Mouse (Mus musculus) intestine, postnatal 0 days (tissue): ENCODE measurements around the gene Slc25a18. TPM values are rescaled to one million over a fixed set of nuclear protein-coding genes. Genes with fewer than 3 reads are reported as not detected.

Source experiments
- ATAC-seq: fragments of 200-750 bp; cut with Nextera tagmentation; 2 replicates; pipeline ENCODE4 v1.8.0; 2017; ENCODE audit warnings: mild to moderate bottlenecking, moderate TSS enrichment, moderate library complexity
- H3K27ac ChIP-seq: fragments of 300-500 bp; sonication (generic); 2 replicates; pipeline ENCODE4 v1.5.1; 2014; ENCODE audit warnings: mild to moderate bottlenecking, low read depth, low read length, moderate library complexity
- H3K27me3 ChIP-seq: fragments of 300-500 bp; sonication (generic); replicated peaks from 2 replicates; pipeline ENCODE4 v1.6.1; 2014; ENCODE audit warnings: low read length, mixed read lengths; ENCODE audit not compliant: control insufficient read depth, insufficient read depth
- H3K36me3 ChIP-seq: fragments of 300-500 bp; sonication (generic); 2 replicates; pipeline ENCODE4 v1.6.1; 2014; ENCODE audit warnings: mild to moderate bottlenecking, moderate library complexity; ENCODE audit not compliant: control insufficient read depth, insufficient read depth
- H3K4me1 ChIP-seq: fragments of 300-500 bp; sonication (generic); replicated peaks from 2 replicates; pipeline ENCODE4 v1.6.1; 2014; ENCODE audit warnings: antibody characterized with exemption, low read length, mixed read lengths; ENCODE audit not compliant: control insufficient read depth, insufficient read depth
- H3K4me2 ChIP-seq: fragments of 300-500 bp; sonication (generic); replicated peaks from 2 replicates; pipeline ENCODE4 v1.6.1; 2014; ENCODE audit warnings: low read depth, mild to moderate bottlenecking, moderate library complexity
- H3K4me3 ChIP-seq: fragments of 300-500 bp; sonication (generic); 2 replicates; pipeline ENCODE4 v1.5.1; 2014; ENCODE audit warnings: low read depth, low read length
- H3K9ac ChIP-seq: fragments of 300-500 bp; sonication (generic); 2 replicates; pipeline ENCODE4 v1.6.1; 2014; ENCODE audit warnings: mild to moderate bottlenecking, low read depth, low read length
- H3K9me3 ChIP-seq: fragments of 300-500 bp; sonication (generic); 2 replicates; pipeline ENCODE4 v1.6.1; 2016; ENCODE audit warnings: mixed run types; ENCODE audit not compliant: control insufficient read depth
- CTCF ChIP-seq: sonication (generic); IDR thresholded peaks from 2 replicates; pipeline ENCODE4 v1.5.1; 2016; ENCODE audit warnings: low read depth, mild to moderate bottlenecking, control low read depth, antibody characterized with exemption, moderate library complexity
- WGBS: fragments of 180-500 bp; shearing (Covaris S2); extraction: QIAGEN DNeasy Blood & Tissue Kit; methylation state at CpG from one replicate; pipeline ENCODE4 v1.1.7; 2014; 5-methylcytosine and 5-hydroxymethylcytosine counted together
- polyA plus RNA-seq: library from polyadenylated mRNA; unstranded; fragments of >200 nt; fragmentation: Nextera tagmentation; extraction: Ambion mirVana; gene quantifications from 2 replicates; pipeline ENCODE4 v1.2.1, GENCODE M21; 2015

Gene Slc25a18
- polyA plus RNA-seq, 1 experiment from 2014 or later, result not detected

DNA sequence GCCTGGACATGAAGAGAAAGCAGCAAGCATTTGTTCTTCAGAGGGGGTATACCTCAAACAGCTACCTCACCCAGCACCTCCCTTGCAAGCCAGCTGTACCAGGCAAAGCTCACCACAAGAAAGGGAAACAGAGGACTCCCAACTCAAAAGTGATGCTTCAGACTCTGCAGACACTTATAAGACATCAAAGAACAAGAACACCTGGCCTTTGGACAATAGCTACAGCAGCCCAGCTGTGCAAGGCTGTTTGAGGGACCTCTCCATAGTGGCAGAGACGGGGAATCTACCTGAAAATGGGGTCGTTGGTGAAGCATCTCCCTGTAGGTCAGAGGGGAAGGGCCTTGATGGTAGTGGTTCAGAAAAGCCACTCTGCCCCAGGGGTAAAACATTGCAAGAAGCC is 12.2 kb upstream of the Slc25a18 start:
- no peak for TF ChIP-seq CTCF
- WGBS, result 88% methylated on average over 2 of the region's 2 CpGs
- Histone ChIP-seq H3K27ac (no peak overlapping the region), H3K36me3 (no peaks in the 10 kb centered on the region), H3K9ac (no peak overlapping the region), H3K4me3 (no peak overlapping the region), H3K4me2 (no peak overlapping the region), H3K9me3 (no peaks in the 10 kb centered on the region), H3K27me3 (no peaks in the 10 kb centered on the region), H3K4me1 (no peaks in the 10 kb centered on the region)
- no peak for ATAC-seq

DNA sequence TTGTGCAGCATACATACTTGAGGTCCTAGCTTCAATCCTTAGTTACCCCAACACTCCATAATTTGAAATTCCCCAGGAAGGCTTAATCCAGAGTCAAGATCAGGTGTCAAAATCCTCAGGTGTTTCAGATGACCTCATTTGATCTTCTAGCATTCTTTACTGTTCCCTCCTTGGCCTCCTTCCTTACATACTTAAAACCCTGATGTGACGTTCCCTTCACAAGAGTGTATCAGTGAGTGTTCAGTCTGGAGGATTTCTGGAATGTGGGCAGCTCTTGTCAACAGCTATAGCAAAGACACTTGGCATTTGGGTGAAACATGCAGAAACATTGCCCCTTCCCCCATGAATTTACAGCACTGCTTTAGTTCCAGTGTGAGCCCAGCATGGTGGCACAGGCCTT is 3.4 kb upstream of the Slc25a18 start:
- no peak overlapping the region for H3K4me2 ChIP-seq
- no peaks in the 10 kb centered on the region for H3K9me3 ChIP-seq
- WGBS, result 96% methylated on average over 1 of the region's 1 CpGs
- no peak overlapping the region for H3K4me3 ChIP-seq
- H3K9ac ChIP-seq, result no peak overlapping the region
- H3K27me3 ChIP-seq, result no peaks in the 10 kb centered on the region
- no peaks in the 10 kb centered on the region for H3K36me3 ChIP-seq
- no peak for ATAC-seq
- no peak for TF ChIP-seq CTCF
- no peak overlapping the region for H3K27ac ChIP-seq
- H3K4me1 ChIP-seq, result no peaks in the 10 kb centered on the region

DNA sequence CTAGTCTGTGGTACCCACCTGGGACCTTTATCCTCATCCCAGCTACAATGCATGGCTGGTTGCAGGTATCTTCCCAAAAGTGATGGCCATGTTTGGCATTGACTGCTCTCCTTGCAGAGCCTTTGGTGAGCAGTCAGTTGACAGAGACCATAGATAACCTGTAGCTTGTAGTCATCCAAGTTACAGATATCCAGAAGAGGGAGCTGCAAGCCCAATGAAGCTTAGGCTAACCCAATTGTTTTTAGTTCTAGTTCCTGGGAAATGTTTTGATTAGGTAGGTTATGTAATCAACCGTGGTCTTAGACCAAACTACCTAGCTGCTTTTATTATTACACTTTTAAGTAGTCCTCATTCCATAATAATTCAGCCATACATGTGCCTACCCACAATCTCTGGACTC is 2.0 kb upstream of the Slc25a18 start:
- H3K4me3 ChIP-seq, result no peak overlapping the region
- no peak overlapping the region for H3K4me2 ChIP-seq
- no peak overlapping the region for H3K9ac ChIP-seq
- H3K27ac ChIP-seq, result no peak overlapping the region
- 68% methylated on average over 1 of the region's 1 CpGs for WGBS
- no peaks in the 10 kb centered on the region for H3K36me3 ChIP-seq
- H3K27me3 ChIP-seq, result no peaks in the 10 kb centered on the region
- TF ChIP-seq CTCF, result 0 out of 2 replicates have a peak, but pooled peaks have one; percentile 23
- ATAC-seq, result no peak
- no peaks in the 10 kb centered on the region for H3K4me1 ChIP-seq
- H3K9me3 ChIP-seq, result no peaks in the 10 kb centered on the region

DNA sequence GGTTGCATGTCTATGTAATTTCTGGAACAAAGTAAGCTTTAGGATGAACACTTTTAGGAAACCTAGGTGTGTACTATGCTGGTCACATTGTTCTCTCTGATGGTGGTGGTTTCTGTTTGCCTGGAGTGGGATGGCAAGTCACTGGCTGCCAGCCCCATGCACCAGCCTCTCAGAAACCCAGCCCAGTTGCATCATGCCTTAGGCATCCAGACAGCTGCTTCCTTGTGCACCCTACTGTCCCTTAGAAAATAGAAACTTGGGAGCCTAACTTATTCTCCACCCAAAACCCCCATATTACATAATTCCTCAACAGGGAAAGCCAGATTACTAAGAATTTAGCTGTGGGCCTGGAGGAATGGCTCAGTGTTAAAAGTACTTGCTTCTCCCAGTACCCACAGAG is 1.4 kb upstream of the Slc25a18 start:
- Histone ChIP-seq H3K27me3 (no peaks in the 10 kb centered on the region), H3K4me1 (no peaks in the 10 kb centered on the region), H3K4me3 (no peak overlapping the region), H3K9me3 (no peaks in the 10 kb centered on the region), H3K36me3 (no peaks in the 10 kb centered on the region), H3K27ac (no peak overlapping the region), H3K4me2 (no peak overlapping the region), H3K9ac (no peak overlapping the region)
- no peak for TF ChIP-seq CTCF
- no peak for ATAC-seq

DNA sequence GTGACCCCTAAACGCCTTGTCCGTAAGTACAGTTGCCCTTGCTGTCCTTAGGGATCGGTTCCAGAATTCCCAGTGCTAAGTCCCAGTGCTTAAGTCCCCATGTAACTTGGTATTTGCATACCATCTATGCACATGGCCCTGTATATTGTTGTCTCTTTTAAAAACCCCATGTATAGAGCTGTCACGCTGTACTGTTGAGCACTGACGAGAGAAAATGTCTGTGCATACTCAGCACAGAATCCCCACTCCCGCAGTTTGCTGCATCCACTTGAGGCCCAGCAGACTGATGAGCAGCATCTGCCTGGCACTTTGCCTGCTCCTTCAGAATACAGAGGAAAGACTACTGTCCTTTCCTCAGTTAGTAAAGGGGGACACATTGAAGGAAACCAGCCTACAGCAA is 385 bp downstream of the Slc25a18 start:
- Histone ChIP-seq H3K9me3 (no peaks in the 10 kb centered on the region), H3K4me2 (no peak overlapping the region), H3K9ac (no peak overlapping the region), H3K27me3 (no peaks in the 10 kb centered on the region), H3K4me1 (no peaks in the 10 kb centered on the region), H3K36me3 (no peaks in the 10 kb centered on the region), H3K27ac (no peak overlapping the region), H3K4me3 (no peak overlapping the region)
- 73% methylated on average over 6 of the region's 6 CpGs for WGBS
- ATAC-seq, result no peak
- no peak for TF ChIP-seq CTCF

DNA sequence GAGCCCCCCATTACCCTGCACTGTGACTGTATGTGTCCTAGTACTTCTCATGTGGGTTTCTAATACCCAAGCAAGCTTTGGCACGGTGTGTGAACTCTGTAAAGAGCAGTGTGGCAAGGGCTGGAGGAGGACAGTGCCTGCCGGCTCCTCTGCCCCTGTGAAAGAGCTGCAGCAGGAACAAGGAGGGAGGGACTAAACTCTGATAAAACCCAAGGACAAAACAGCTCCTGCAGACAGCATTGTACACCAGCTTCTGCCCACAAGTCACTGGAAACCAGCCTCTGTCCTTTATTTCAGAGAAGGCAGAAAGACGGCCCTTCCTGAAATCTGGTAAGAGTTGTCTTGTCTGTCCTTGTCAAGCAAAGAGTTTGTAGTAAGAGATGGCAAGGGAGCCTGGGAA is 2.9 kb downstream of the Slc25a18 start:
- H3K4me2 ChIP-seq, result no peak overlapping the region
- H3K27ac ChIP-seq, result no peak overlapping the region
- ATAC-seq, result no peak
- no peaks in the 10 kb centered on the region for H3K27me3 ChIP-seq
- no peak overlapping the region for H3K4me3 ChIP-seq
- TF ChIP-seq CTCF, result no peak
- 75% methylated on average over 3 of the region's 3 CpGs for WGBS
- H3K9me3 ChIP-seq, result no peaks in the 10 kb centered on the region
- H3K36me3 ChIP-seq, result no peaks in the 10 kb centered on the region
- no peak overlapping the region for H3K9ac ChIP-seq
- no peaks in the 10 kb centered on the region for H3K4me1 ChIP-seq

DNA sequence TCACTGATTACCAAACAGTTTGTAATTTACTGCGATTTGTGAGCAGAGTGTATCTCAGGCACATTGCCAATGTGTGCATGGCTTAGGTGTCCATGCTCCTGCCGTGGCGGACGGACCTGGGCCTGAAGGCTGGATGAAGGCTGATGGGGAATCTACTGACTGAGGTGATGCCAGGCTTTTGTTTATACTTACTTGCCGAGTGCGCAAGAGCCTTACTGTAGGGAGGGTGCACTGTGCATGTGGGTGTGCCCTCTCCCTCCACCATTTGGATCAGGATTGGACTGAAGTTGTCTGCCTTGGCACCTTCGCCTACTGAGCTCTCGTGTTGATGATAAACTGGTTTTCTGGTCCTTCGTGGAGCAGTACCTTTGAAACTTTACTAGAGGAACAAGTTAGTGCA is 4.2 kb downstream of the Slc25a18 start:
- Histone ChIP-seq H3K4me3 (no peak overlapping the region), H3K27ac (no peak overlapping the region), H3K9ac (no peak overlapping the region), H3K9me3 (no peaks in the 10 kb centered on the region), H3K27me3 (no peaks in the 10 kb centered on the region), H3K4me1 (no peaks in the 10 kb centered on the region), H3K4me2 (no peak overlapping the region), H3K36me3 (no peaks in the 10 kb centered on the region)
- no peak for ATAC-seq
- WGBS, result 70% methylated on average over 9 of the region's 9 CpGs
- TF ChIP-seq CTCF, result no peak
